Mouse (Mus musculus): ENCODE measurements around the gene Rtl1. TPM values are rescaled to one million over a fixed set of nuclear protein-coding genes. Genes with fewer than 3 reads are reported as not detected.

Gene Rtl1
- total RNA-seq, 2 experiments from 2014 or later: not detected

GRCm38 (mm10) chr12:109582185-109582584 lies 17.9 kb downstream of the Rtl1 start:
- no peak for ATAC-seq (replicated peaks; ENCODE audit: poor library complexity)

- ATAC-seq (replicated peaks; ENCODE audit: poor library complexity): peak; percentile 64
These were observed 27.9 kb downstream of the Rtl1 start for GRCm38 (mm10) chr12:109572259-109572658.

GRCm38 (mm10) chr12:109560111-109560695 lies 39.9 kb downstream of the Rtl1 start:
- ATAC-seq (replicated peaks; ENCODE audit: poor library complexity): no peak

- ATAC-seq (replicated peaks; ENCODE audit: poor library complexity): peak; percentile 86
These were observed 41.1 kb downstream of the Rtl1 start for GRCm38 (mm10) chr12:109558891-109559487.

- no peak for ATAC-seq (replicated peaks; ENCODE audit: poor library complexity)
These were observed 41.8 kb downstream of the Rtl1 start for GRCm38 (mm10) chr12:109558226-109558824.

- ATAC-seq (replicated peaks; ENCODE audit: poor library complexity): no peak
These were observed 44.2 kb downstream of the Rtl1 start for GRCm38 (mm10) chr12:109555837-109556409.

- ATAC-seq (replicated peaks; ENCODE audit: poor library complexity): no peak
These were observed 46.6 kb downstream of the Rtl1 start for GRCm38 (mm10) chr12:109553568-109553967.

- ATAC-seq (replicated peaks; ENCODE audit: poor library complexity): no peak
These were observed 47.2 kb downstream of the Rtl1 start for GRCm38 (mm10) chr12:109552754-109553525.

GRCm38 (mm10) chr12:109551771-109552170 lies 48.4 kb downstream of the Rtl1 start:
- ATAC-seq (replicated peaks; ENCODE audit: poor library complexity): no peak

GRCm38 (mm10) chr12:109547085-109547484 lies 53.0 kb downstream of the Rtl1 start:
- ATAC-seq (replicated peaks; ENCODE audit: poor library complexity): no peak

GRCm38 (mm10) chr12:109545875-109546732 lies 54.0 kb downstream of the Rtl1 start:
- ATAC-seq (replicated peaks; ENCODE audit: poor library complexity): no peak

GRCm38 (mm10) chr12:109543281-109543923 lies 56.7 kb downstream of the Rtl1 start:
- no peak for ATAC-seq (replicated peaks; ENCODE audit: poor library complexity)

GRCm38 (mm10) chr12:109542635-109543249 lies 57.4 kb downstream of the Rtl1 start:
- peak; percentile 92 for ATAC-seq (replicated peaks; ENCODE audit: poor library complexity)

- ATAC-seq (replicated peaks; ENCODE audit: poor library complexity): no peak
These were observed 58.1 kb downstream of the Rtl1 start for GRCm38 (mm10) chr12:109542011-109542410.

GRCm38 (mm10) chr12:109541540-109541899 lies 58.6 kb downstream of the Rtl1 start:
- no peak for ATAC-seq (replicated peaks; ENCODE audit: poor library complexity)

- no peak for ATAC-seq (replicated peaks; ENCODE audit: poor library complexity)
These were observed 59.2 kb downstream of the Rtl1 start for GRCm38 (mm10) chr12:109540739-109541539.

GRCm38 (mm10) chr12:109539950-109540349 lies 60.2 kb downstream of the Rtl1 start:
- no peak for ATAC-seq (replicated peaks; ENCODE audit: poor library complexity)
